Mouse (Mus musculus): ENCODE data around the gene Vps13c.
A peak's percentile ranks its signal among the peaks of the same experiment; 100 is the strongest.

DNA sequence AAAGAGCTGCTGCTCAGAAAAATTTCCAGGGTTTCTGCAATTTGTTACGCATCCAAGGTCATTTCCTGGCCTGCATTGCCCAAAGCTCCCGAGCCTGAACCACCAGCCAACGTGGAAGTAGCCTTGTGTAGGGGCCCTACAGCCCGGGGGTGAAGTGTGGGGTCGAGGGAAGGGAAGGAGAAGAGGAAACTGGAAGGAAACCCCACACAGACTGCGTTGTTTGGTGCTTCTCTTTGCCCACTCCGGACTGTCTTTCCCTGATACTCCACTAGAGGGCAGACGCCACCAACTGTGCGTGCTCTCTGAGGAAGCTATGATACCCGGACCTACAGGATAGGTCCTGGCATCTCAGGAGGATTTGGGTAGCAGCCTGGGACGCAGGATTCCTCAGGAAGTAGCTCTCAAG is 174.8 kb downstream of the Vps13c start:
- no peak for TF ChIP-seq POLR2A (IDR thresholded peaks at IDR 0.05; ENCODE audit: borderline replicate concordance, low read depth, low read length)
- TF ChIP-seq CTCF (IDR thresholded peaks at IDR 0.05; ENCODE audit: low read depth, low read length), result peak; percentile 79

Measured in bone marrow macrophage, adult 2 months (primary cell).